ENCODE assay signal across 9 mouse cellular contexts in genomic region chr13:55912271-55912711, GRCm38 (mm10).
DNase-seq lines count a peak whose midpoint lies in the region; ATAC-seq and TF ChIP-seq lines count a peak whose summit lies in the region.
"Had no signal": no experiment of that assay in that cellular context is flagged by ENCODE, and none has a peak within 500 bp of the region (broad histone marks: within the 10 kb centered on the region; RNA-seq: fewer than 3 reads in every experiment).

No protein-coding gene starts in this region.

- H3K9me3 ChIP-seq in forebrain, postnatal 0 days (ENCODE audit: low read length), result no peaks in the 10 kb centered on the region
- H3K9me3 ChIP-seq in midbrain, embryonic 13.5 days, result no peaks in the 10 kb centered on the region

- no peak overlapping the region for H3K9ac ChIP-seq in forebrain, postnatal 0 days
- H3K9ac ChIP-seq in midbrain, embryonic 13.5 days (replicated peaks), result no peak overlapping the region

- 30% methylated on average over 13 of the region's 13 CpGs for WGBS in forebrain, postnatal 0 days
- WGBS in midbrain, embryonic 13.5 days, result 58% methylated on average over 13 of the region's 13 CpGs

- no peaks in the 10 kb centered on the region for H3K4me1 ChIP-seq in forebrain, postnatal 0 days (ENCODE audit: insufficient read depth)
- peaks cover 4% of the 10 kb centered on the region; the same call in 1 of the 2 replicates for H3K4me1 ChIP-seq in midbrain, embryonic 13.5 days (replicated peaks)

- no peak overlapping the region for H3K27ac ChIP-seq in forebrain, postnatal 0 days (ENCODE audit: low read depth, low read length)
- no peak overlapping the region for H3K27ac ChIP-seq in midbrain, embryonic 13.5 days

- no peak for TF ChIP-seq CTCF in forebrain, postnatal 0 days (IDR thresholded peaks at IDR 0.05; ENCODE audit: low read depth)

- H3K36me3 ChIP-seq in forebrain, postnatal 0 days (ENCODE audit: insufficient read depth), result no peaks in the 10 kb centered on the region
- no peaks in the 10 kb centered on the region for H3K36me3 ChIP-seq in midbrain, embryonic 13.5 days

- ATAC-seq in forebrain, postnatal 0 days, result peak; percentile 32; the same call in 1 of the 2 replicates
- peak; percentile 50; the same call in 1 of the 2 replicates for ATAC-seq in midbrain, embryonic 13.5 days

- no peak overlapping the region for H3K4me2 ChIP-seq in forebrain, postnatal 0 days (ENCODE audit: low read depth)
- no peak overlapping the region for H3K4me2 ChIP-seq in midbrain, embryonic 13.5 days (replicated peaks)

- no peaks in the 10 kb centered on the region for H3K27me3 ChIP-seq in forebrain, postnatal 0 days (ENCODE audit: insufficient read depth, low read length)
- H3K27me3 ChIP-seq in midbrain, embryonic 13.5 days, result peaks cover 3% of the 10 kb centered on the region; the same call in 1 of the 2 replicates

- peak; percentile 14 for DNase-seq in layer of hippocampus, adult 9-11 months
- DNase-seq in layer of hippocampus, adult 11-12 months (ENCODE audit: low spot score), result no peak
- DNase-seq in Muller cell, postnatal 12 days (ENCODE audit: inconsistent ontology term), result peak; percentile 79
- peak; percentile 51 for DNase-seq in forebrain, postnatal 0 days
- no peak for DNase-seq in spleen, postnatal 14 days (ENCODE audit: low spot score in 2 of 2)
- no peak for DNase-seq in cerebellum, adult 11 months
- no peak for DNase-seq in frontal cortex, postnatal 14 days (ENCODE audit: low spot score in 2 of 2)
- DNase-seq: heart, postnatal 10 days had no signal

- H3K4me3 ChIP-seq in forebrain, postnatal 0 days (ENCODE audit: low read depth, low read length), result no peak overlapping the region
- H3K4me3 ChIP-seq in midbrain, embryonic 13.5 days (replicated peaks), result no peak overlapping the region

Comparison
In these comparisons a context has a peak if more than half of its experiments do, and no peak if none do; other contexts are left out.
1. DNase-seq: peak in layer of hippocampus, adult 9-11 months (single experiment), Muller cell, postnatal 12 days (single experiment) and forebrain, postnatal 0 days (single experiment); none in layer of hippocampus, adult 11-12 months (single experiment), spleen, postnatal 14 days (0 of 2), cerebellum, adult 11 months (single experiment) and frontal cortex, postnatal 14 days (0 of 2).